Mouse (Mus musculus) kidney, embryonic 15.5 days (tissue): Measurements from ENCODE around the gene Olfr424. TPM values are rescaled to one million over a fixed set of nuclear protein-coding genes. Genes with fewer than 3 reads are reported as not detected.

Source experiments
- ATAC-seq: fragments of 200-750 bp; cut with Nextera tagmentation; replicated peaks from 2 replicates; pipeline ENCODE4 v1.8.0; 2017; ENCODE audit warnings: moderate TSS enrichment; ENCODE audit not compliant: low FRiP score
- H3K27ac ChIP-seq: fragments of 300-500 bp; sonication (generic); 2 replicates; pipeline ENCODE4 v1.5.1; 2015; ENCODE audit warnings: mild to moderate bottlenecking, inconsistent platforms
- H3K27me3 ChIP-seq: fragments of 300-500 bp; sonication (generic); 2 replicates; pipeline ENCODE4 v1.6.1; 2015; ENCODE audit warnings: inconsistent platforms
- H3K36me3 ChIP-seq: fragments of 300-500 bp; sonication (generic); 2 replicates; pipeline ENCODE4 v1.6.1; 2015; ENCODE audit warnings: inconsistent platforms
- H3K4me1 ChIP-seq: fragments of 300-500 bp; sonication (generic); 2 replicates; pipeline ENCODE4 v1.6.1; 2015; ENCODE audit warnings: inconsistent platforms
- H3K4me2 ChIP-seq: fragments of 300-500 bp; sonication (generic); 2 replicates; pipeline ENCODE4 v1.6.1; 2015; ENCODE audit warnings: moderate library complexity, mild to moderate bottlenecking, inconsistent platforms
- H3K4me3 ChIP-seq: fragments of 300-500 bp; sonication (generic); replicated peaks from 2 replicates; pipeline ENCODE4 v1.5.1; 2015; ENCODE audit warnings: mild to moderate bottlenecking, inconsistent platforms
- H3K9ac ChIP-seq: fragments of 300-500 bp; sonication (generic); 2 replicates; pipeline ENCODE4 v1.6.1; 2015; ENCODE audit warnings: mild to moderate bottlenecking, inconsistent platforms
- H3K9me3 ChIP-seq: fragments of 300-500 bp; sonication (generic); replicated peaks from 2 replicates; pipeline ENCODE4 v1.6.1; 2016; ENCODE audit warnings: inconsistent platforms
- WGBS: fragments of 180-500 bp; shearing (Covaris S2); methylation state at CpG from one replicate; pipeline ENCODE4 v1.1.7; 2015; ENCODE audit warnings: mixed read lengths; 5-methylcytosine and 5-hydroxymethylcytosine counted together
- polyA plus RNA-seq: library from polyadenylated mRNA; unstranded; fragments of >200 nt; fragmentation: Nextera tagmentation; extraction: Ambion mirVana; gene quantifications from 2 replicates; pipeline ENCODE4 v1.2.1, GENCODE M21; 2015

The Olfr424 gene
- polyA plus RNA-seq, 1 experiment from 2014 or later = not detected

- Histone ChIP-seq H3K9me3 (no peaks in the 10 kb centered on the region), H3K4me1 (no peaks in the 10 kb centered on the region)
- ATAC-seq = no peak
These were observed 37.7 kb downstream of the Olfr424 start for GRCm38 (mm10) chr1:174169024-174169423.

GRCm38 (mm10) chr1:174170706-174171501, 39.6 kb downstream of the Olfr424 start:
- no peak overlapping the region for H3K4me3 ChIP-seq
- no peak overlapping the region for H3K27ac ChIP-seq
- H3K9ac ChIP-seq = no peak overlapping the region
- H3K4me1 ChIP-seq = no peaks in the 10 kb centered on the region
- no peak for ATAC-seq
- no peaks in the 10 kb centered on the region for H3K9me3 ChIP-seq
- 72% methylated on average over 5 of the region's 5 CpGs for WGBS
- no peak overlapping the region for H3K4me2 ChIP-seq
- no peaks in the 10 kb centered on the region for H3K27me3 ChIP-seq
- no peaks in the 10 kb centered on the region for H3K36me3 ChIP-seq

More at GRCm38 (mm10) chr1:174169024-174169423, 37.7 kb downstream of the Olfr424 start:
- Histone ChIP-seq H3K4me2 (no peak overlapping the region), H3K4me3 (no peak overlapping the region), H3K36me3 (no peaks in the 10 kb centered on the region), H3K9ac (no peak overlapping the region), H3K27me3 (no peaks in the 10 kb centered on the region), H3K27ac (no peak overlapping the region)

GRCm38 (mm10) chr1:174171537-174171936, 40.2 kb downstream of the Olfr424 start:
- Histone ChIP-seq H3K9ac (no peak overlapping the region), H3K9me3 (no peaks in the 10 kb centered on the region), H3K4me2 (no peak overlapping the region), H3K4me3 (no peak overlapping the region), H3K4me1 (no peaks in the 10 kb centered on the region), H3K27me3 (no peaks in the 10 kb centered on the region), H3K36me3 (no peaks in the 10 kb centered on the region), H3K27ac (no peak overlapping the region)
- peak; percentile 94 for ATAC-seq
- 58% methylated on average over 2 of the region's 2 CpGs for WGBS

- no peaks in the 10 kb centered on the region for H3K36me3 ChIP-seq
- 63% methylated on average over 3 of the region's 3 CpGs for WGBS
- H3K27me3 ChIP-seq = no peaks in the 10 kb centered on the region
- H3K9ac ChIP-seq = no peak within 1 kb of the TSS
- ATAC-seq = 0 out of 2 replicates have a peak, but pooled peaks have one; percentile 58
- H3K9me3 ChIP-seq = no peaks in the 10 kb centered on the region
- H3K4me3 ChIP-seq = no peak within 1 kb of the TSS
- H3K27ac ChIP-seq = no peak within 1 kb of the TSS
- no peaks in the 10 kb centered on the region for H3K4me1 ChIP-seq
- no peak within 1 kb of the TSS for H3K4me2 ChIP-seq
These were observed 41.3 kb downstream of the Olfr424 start, which contains the start of gene Spta1 for GRCm38 (mm10) chr1:174172605-174173004. Gene Spta1 (plus strand): TSS chr1:174172776.

Other genes with a start within 250 kb of the Olfr424 start
- 0.73 and 0.87 TPM in 2 replicates for gene Ifi211, start 218.5 kb upstream of the Olfr424 start, polyA plus RNA-seq
- 2.1 and 3.7 TPM in 2 replicates for gene Mndal, start 189.0 kb upstream of the Olfr424 start, polyA plus RNA-seq
- 2.0 TPM in 2 replicates for gene Ifi203, start 188.8 kb upstream of the Olfr424 start, polyA plus RNA-seq
- 0.15 TPM in 1 of 2 replicates, not detected in the other for gene Ifi202b, start 148.8 kb upstream of the Olfr424 start, polyA plus RNA-seq
- not detected in 2 replicates for gene Ifi205, start 99.7 kb upstream of the Olfr424 start, polyA plus RNA-seq
- not detected in 2 replicates for gene Olfr433, start 90.8 kb upstream of the Olfr424 start, polyA plus RNA-seq
- gene Olfr432, start 82.3 kb upstream of the Olfr424 start, polyA plus RNA-seq = not detected in 2 replicates
- not detected in 2 replicates for gene Olfr430, start 64.9 kb upstream of the Olfr424 start, polyA plus RNA-seq
- gene Olfr429, start 47.2 kb upstream of the Olfr424 start, polyA plus RNA-seq = not detected in 2 replicates
- gene Olfr427, start 34.6 kb upstream of the Olfr424 start, polyA plus RNA-seq = not detected in 2 replicates
- not detected in 2 replicates for gene Olfr231, start 10.4 kb upstream of the Olfr424 start, polyA plus RNA-seq
- not detected in 2 replicates for gene Olfr420, start 24.1 kb downstream of the Olfr424 start, polyA plus RNA-seq
- gene Spta1, start 41.3 kb downstream of the Olfr424 start, polyA plus RNA-seq = 0.57 and 0.77 TPM in 2 replicates
- gene Olfr419, start 120.5 kb downstream of the Olfr424 start, polyA plus RNA-seq = not detected in 2 replicates
- gene Mptx1, start 199.0 kb downstream of the Olfr424 start, polyA plus RNA-seq = 0.22 TPM in 1 of 2 replicates, not detected in the other
- not detected in 2 replicates for gene Olfr417, start 233.6 kb downstream of the Olfr424 start, polyA plus RNA-seq